Mouse (Mus musculus): Measurements from ENCODE around the gene Olfr764-ps1.
"Not testable (repeated sequence)": the region's sequence is repeated elsewhere in the genome, so short reads cannot be mapped to it uniquely, and the experiment has no call there.

The Olfr764-ps1 gene

GRCm38 (mm10) chr10:129039796-129040195 lies at the start of gene Olfr764-ps1:
TSS of gene Olfr764-ps1 (minus strand) at chr10:129039896.
- CTCF ChIA-PET, result no interaction called here

GRCm38 (mm10) chr10:129082810-129083209 lies 43.1 kb upstream of the Olfr764-ps1 start, which contains the start of gene Olfr767:
TSS of gene Olfr767 (minus strand) at chr10:129082910.
- CTCF ChIA-PET, result not testable (repeated sequence)

- CTCF ChIA-PET, result no interaction called here
Measured at GRCm38 (mm10) chr10:129068877-129069276, 29.2 kb upstream of the Olfr764-ps1 start, which contains the start of gene Olfr766-ps1. TSS of gene Olfr766-ps1 (minus strand) at chr10:129068977.

- CTCF ChIA-PET, result not testable (repeated sequence)
Measured at GRCm38 (mm10) chr10:129049898-129050297, 10.2 kb upstream of the Olfr764-ps1 start, which contains the start of gene Olfr765. TSS of gene Olfr765 (minus strand) at chr10:129049998.

- CTCF ChIA-PET, result no interaction called here
Measured at GRCm38 (mm10) chr10:129028343-129028742, 11.4 kb downstream of the Olfr764-ps1 start.

GRCm38 (mm10) chr10:129026018-129026662 lies 13.6 kb downstream of the Olfr764-ps1 start:
- CTCF ChIA-PET, result no interaction called here

- CTCF ChIA-PET, result no interaction called here
Measured at GRCm38 (mm10) chr10:129023319-129023718, 16.4 kb downstream of the Olfr764-ps1 start.

GRCm38 (mm10) chr10:129014477-129014876 lies 25.2 kb downstream of the Olfr764-ps1 start:
- CTCF ChIA-PET, result no interaction called here

GRCm38 (mm10) chr10:129011511-129011910 lies 28.2 kb downstream of the Olfr764-ps1 start:
- CTCF ChIA-PET, result not testable (repeated sequence)

GRCm38 (mm10) chr10:129010288-129010841 lies 29.3 kb downstream of the Olfr764-ps1 start, which contains the start of gene Olfr763:
TSS of gene Olfr763 (plus strand) at chr10:129010791.
- CTCF ChIA-PET, result no interaction called here

GRCm38 (mm10) chr10:129004032-129004920 lies 35.4 kb downstream of the Olfr764-ps1 start:
- CTCF ChIA-PET, result no interaction called here

GRCm38 (mm10) chr10:128996523-128997040 lies 43.1 kb downstream of the Olfr764-ps1 start:
- CTCF ChIA-PET, result no interaction called here

- CTCF ChIA-PET, result no interaction called here
Measured at GRCm38 (mm10) chr10:128995796-128996195, 43.9 kb downstream of the Olfr764-ps1 start.

GRCm38 (mm10) chr10:128990994-128991393 lies 48.7 kb downstream of the Olfr764-ps1 start:
- CTCF ChIA-PET, result no interaction called here

- CTCF ChIA-PET, result not testable (repeated sequence)
Measured at GRCm38 (mm10) chr10:128990129-128990850, 49.4 kb downstream of the Olfr764-ps1 start.

- CTCF ChIA-PET, result not testable (repeated sequence)
Measured at GRCm38 (mm10) chr10:128989131-128989530, 50.6 kb downstream of the Olfr764-ps1 start, which contains the start of gene Olfr9. TSS of gene Olfr9 (plus strand) at chr10:128989431.
